Mouse (Mus musculus): ENCODE results near the gene Capn13.

- TF ChIP-seq POLR2A (IDR thresholded peaks at IDR 0.05; ENCODE audit: borderline replicate concordance, insufficient read depth, low read length) (no peak), CTCF (IDR thresholded peaks at IDR 0.05; ENCODE audit: borderline replicate concordance, insufficient read depth, low read depth, low read length) (no peak)
These were observed 8.9 kb downstream of the Capn13 start for GRCm38 (mm10) chr17:73391771-73392170.

Measured in cerebellum, adult 2 months (tissue).